Comparison of ENCODE assay signal across 16 mouse cellular contexts in the genomic region with DNA sequence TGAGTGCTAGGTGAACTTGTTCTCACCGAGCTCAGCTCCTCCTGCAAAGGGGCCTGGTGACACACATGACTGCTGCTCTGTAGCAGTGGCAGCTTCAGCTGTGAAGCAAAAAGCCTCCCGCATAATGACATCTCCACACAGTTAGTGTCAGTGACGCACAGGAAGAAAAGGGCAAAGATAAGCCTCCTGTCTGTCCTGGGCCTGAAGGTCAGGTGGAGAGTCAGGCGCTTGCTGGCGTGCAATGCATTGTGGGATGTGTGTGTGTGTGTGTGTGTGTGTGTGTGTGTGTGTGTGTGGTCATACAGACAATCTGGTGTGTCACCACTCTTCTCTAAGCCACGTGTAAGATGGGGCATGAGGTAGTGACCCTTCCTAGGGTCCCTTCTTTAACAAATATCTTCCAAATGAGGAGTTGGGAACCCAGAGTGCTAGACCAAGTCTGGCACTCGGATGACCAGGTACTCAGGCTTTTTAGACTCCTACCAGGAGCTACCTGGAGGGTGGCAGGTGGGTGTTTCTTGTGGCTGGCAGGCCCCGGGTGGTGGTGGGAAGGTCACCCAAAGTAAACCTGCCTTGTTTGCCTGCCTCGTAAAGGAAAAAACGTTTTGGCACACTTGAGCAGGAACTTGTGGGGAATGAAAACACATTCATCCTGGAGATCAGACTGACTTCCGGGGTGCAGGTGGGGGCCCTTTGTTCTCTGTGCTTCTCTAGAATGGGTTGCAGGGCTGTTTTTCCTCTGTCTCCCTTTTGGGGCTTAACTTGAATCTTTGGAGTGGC. TPM values are rescaled to one million over a fixed set of nuclear protein-coding genes. Genes with fewer than 3 reads are reported as not detected.
DNase-seq lines count a peak whose midpoint lies in the region; ATAC-seq and TF ChIP-seq lines count a peak whose summit lies in the region.
"Had no signal": no experiment of that assay in that cellular context is flagged by ENCODE, and none has a peak within 500 bp of the region (broad histone marks: within the 10 kb centered on the region; RNA-seq: fewer than 3 reads in every experiment).

No protein-coding gene starts in this region.

- H3K9me3 ChIP-seq in heart, embryonic 12.5 days (replicated peaks), result no peaks in the 10 kb centered on the region
- no peaks in the 10 kb centered on the region for H3K9me3 ChIP-seq in liver, embryonic 13.5 days (replicated peaks)
- no peaks in the 10 kb centered on the region for H3K9me3 ChIP-seq in stomach, embryonic 15.5 days
- H3K9me3 ChIP-seq: embryonic facial prominence, embryonic 12.5 days; midbrain, embryonic 13.5 days had no signal

- no peak for TF ChIP-seq CTCF in gastrocnemius, adult 2 months (IDR thresholded peaks at IDR 0.05)

- no peak overlapping the region for H3K4me2 ChIP-seq in heart, embryonic 12.5 days
- no peak overlapping the region for H3K4me2 ChIP-seq in liver, embryonic 13.5 days
- no peak overlapping the region for H3K4me2 ChIP-seq in stomach, embryonic 15.5 days
- H3K4me2 ChIP-seq: embryonic facial prominence, embryonic 12.5 days; midbrain, embryonic 13.5 days had no signal

- peak; percentile 54; the same call in 1 of the 2 replicates for ATAC-seq in heart, embryonic 12.5 days (ENCODE audit: insufficient number of reproducible peaks, low FRiP score)
- ATAC-seq in liver, embryonic 13.5 days (ENCODE audit: low read depth), result peak; percentile 34; the same call in 1 of the 2 replicates
- no peak for ATAC-seq in stomach, embryonic 15.5 days (ENCODE audit: insufficient read depth, low FRiP score, low read depth)
- ATAC-seq: forebrain, embryonic 14.5 days; midbrain, embryonic 13.5 days had no signal

- H3K27me3 ChIP-seq in heart, embryonic 12.5 days (replicated peaks), result no peaks in the 10 kb centered on the region
- H3K27me3 ChIP-seq in liver, embryonic 13.5 days, result peaks cover 27% of the 10 kb centered on the region
- no peaks in the 10 kb centered on the region for H3K27me3 ChIP-seq in stomach, embryonic 15.5 days (replicated peaks)

- 37% methylated on average over 11 of the region's 11 CpGs for WGBS in heart, embryonic 12.5 days
- WGBS in liver, embryonic 13.5 days (ENCODE audit: insufficient replicate concordance), result 29% methylated on average over 11 of the region's 11 CpGs
- WGBS in stomach, embryonic 15.5 days, result 55% methylated on average over 11 of the region's 11 CpGs

- intact Hi-C loops in gastrocnemius, adult 2 months (cut with DNase I), result no loop called here

- no peak overlapping the region for H3K4me3 ChIP-seq in heart, embryonic 12.5 days
- H3K4me3 ChIP-seq in liver, embryonic 13.5 days (replicated peaks), result no peak overlapping the region
- H3K4me3 ChIP-seq in stomach, embryonic 15.5 days (replicated peaks), result no peak overlapping the region
- no peak overlapping the region for H3K4me3 ChIP-seq in gastrocnemius, adult 2 months
- H3K4me3 ChIP-seq: embryonic facial prominence, embryonic 12.5 days; layer of hippocampus, adult 2 months; midbrain, embryonic 13.5 days had no signal

- no peak for DNase-seq in heart, adult 8-10 months (ENCODE audit: low spot score)
- peak; percentile 80 for DNase-seq in adrenal gland, adult 8-10 months
- DNase-seq in liver, embryonic 13.5 days, result no peak
- no peak for DNase-seq in ovary, adult 18-20 months (ENCODE audit: low spot score)
- no peak for DNase-seq in urinary bladder, postnatal 4 days (ENCODE audit: low spot score in 2 of 2)
- DNase-seq in gastrocnemius, adult 2 months, result no peak
- DNase-seq: cerebellum, adult 9-11 months; gastrocnemius, postnatal 14 days; kidney, adult 18-20 months; thymus, adult 2 months had no signal

- H3K9ac ChIP-seq in heart, embryonic 12.5 days, result no peak overlapping the region
- no peak overlapping the region for H3K9ac ChIP-seq in liver, embryonic 13.5 days
- no peak overlapping the region for H3K9ac ChIP-seq in stomach, embryonic 15.5 days
- H3K9ac ChIP-seq: embryonic facial prominence, embryonic 12.5 days; midbrain, embryonic 13.5 days had no signal

- H3K27ac ChIP-seq in heart, embryonic 12.5 days (ENCODE audit: poor library complexity, severe bottlenecking), result peak overlapping the region; percentile 14; the same call in 1 of the 2 replicates
- H3K27ac ChIP-seq in liver, embryonic 13.5 days, result no peak overlapping the region
- H3K27ac ChIP-seq in stomach, embryonic 15.5 days, result peak overlapping the region; percentile 22; the same call in 1 of the 2 replicates
- H3K27ac ChIP-seq in gastrocnemius, adult 2 months, result no peak overlapping the region
- H3K27ac ChIP-seq: embryonic facial prominence, embryonic 12.5 days; layer of hippocampus, adult 2 months; midbrain, embryonic 13.5 days had no signal

- H3K4me1 ChIP-seq in heart, embryonic 12.5 days (replicated peaks), result peaks cover 28% of the 10 kb centered on the region
- H3K4me1 ChIP-seq in liver, embryonic 13.5 days (replicated peaks), result peaks cover 21% of the 10 kb centered on the region
- peaks cover 5% of the 10 kb centered on the region; the same call in 1 of the 2 replicates for H3K4me1 ChIP-seq in stomach, embryonic 15.5 days

- no peaks in the 10 kb centered on the region for H3K36me3 ChIP-seq in heart, embryonic 12.5 days
- no peaks in the 10 kb centered on the region for H3K36me3 ChIP-seq in liver, embryonic 13.5 days
- no peaks in the 10 kb centered on the region for H3K36me3 ChIP-seq in stomach, embryonic 15.5 days
- H3K36me3 ChIP-seq: embryonic facial prominence, embryonic 12.5 days; midbrain, embryonic 13.5 days had no signal

RNA-seq across cellular contexts. Expression of gene Creb3l1, which starts 3.7 kb away (rescaled TPM):
- polyA plus RNA-seq in heart, embryonic 12.5 days (2016; fragmentation: Nextera tagmentation; extraction: Ambion mirVana), result 6.1 and 6.7 TPM in 2 replicates
- total RNA-seq in heart, adult 8-10 months (2022), result 1 to 10 TPM; 2.5 to 4.0 (median 3.1) TPM
- total RNA-seq in adrenal gland, adult 8-10 months (2022), result 10 to 100 TPM in 2 of 4 experiments, 1 to 10 TPM in 2; 5.2 to 22.4 (median 9.8) TPM
- polyA plus RNA-seq in liver, embryonic 13.5 days (2015; fragmentation: Nextera tagmentation; extraction: Ambion mirVana), result 1.1 and 1.4 TPM in 2 replicates
- polyA plus RNA-seq in stomach, embryonic 15.5 days (2015; fragmentation: Nextera tagmentation; extraction: Ambion mirVana), result 20.4 and 20.6 TPM in 2 replicates
- total RNA-seq in gastrocnemius, adult 2 months (2021), result 1 to 10 TPM; 2.2 to 6.6 TPM

RNA-seq across cellular contexts. Expression of gene Dgkz, which starts 52.3 kb away (rescaled TPM):
- polyA plus RNA-seq in heart, embryonic 12.5 days (2016; fragmentation: Nextera tagmentation; extraction: Ambion mirVana), result 43.8 and 48.8 TPM in 2 replicates
- total RNA-seq in heart, adult 8-10 months (2022), result 10 to 100 TPM; 31.4 to 49.0 (median 42.7) TPM
- 10 to 100 TPM; 47.7 to 87.4 (median 66.3) TPM for total RNA-seq in adrenal gland, adult 8-10 months (2022)
- polyA plus RNA-seq in liver, embryonic 13.5 days (2015; fragmentation: Nextera tagmentation; extraction: Ambion mirVana), result 24.7 and 28.0 TPM in 2 replicates
- 50.9 and 51.1 TPM in 2 replicates for polyA plus RNA-seq in stomach, embryonic 15.5 days (2015; fragmentation: Nextera tagmentation; extraction: Ambion mirVana)
- total RNA-seq in gastrocnemius, adult 2 months (2021), result 10 to 100 TPM; 33.7 to 37.5 TPM

Comparison
In these comparisons a context has a peak if more than half of its experiments do, and no peak if none do; other contexts are left out.
1. H3K27ac ChIP-seq: peak in heart, embryonic 12.5 days (single experiment) and stomach, embryonic 15.5 days (single experiment); none in liver, embryonic 13.5 days (single experiment) and gastrocnemius, adult 2 months (single experiment).